Mouse (Mus musculus) central nervous system, embryonic 18 days (tissue): ENCODE results near the gene Sowahc. TPM values are rescaled to one million over a fixed set of nuclear protein-coding genes. Genes with fewer than 3 reads are reported as not detected.

ENCODE experiments used
- polyA plus RNA-seq: library from polyadenylated mRNA; depleted of rRNA; stranded (reverse); fragments of >200 nt; gene quantifications from 2 replicates; pipeline ENCODE4 v1.2.3, GENCODE M21; 2012; rRNA removed

Sowahc gene
- 9.6 and 9.8 TPM in 2 replicates for polyA plus RNA-seq

GRCm38 (mm10) chr10:59221473-59222270 lies at the start of gene Sowahc, which contains the start of gene Sept10:
Gene Sowahc (plus strand): TSS chr10:59221953.
Gene Sept10 (minus strand): TSS chr10:59221847.

Other genes starting within 250 kb of the Sowahc start
- gene Sept10, start 106 bp upstream of the Sowahc start, polyA plus RNA-seq, result 17.0 and 17.1 TPM in 2 replicates
- gene P4ha1, start 101.3 kb downstream of the Sowahc start, polyA plus RNA-seq, result 20.1 and 23.4 TPM in 2 replicates
- gene Gm10273, start 173.7 kb downstream of the Sowahc start, polyA plus RNA-seq, result 6.8 and 7.6 TPM in 2 replicates
- not detected in 2 replicates for gene Pla2g12b, start 181.7 kb downstream of the Sowahc start, polyA plus RNA-seq
- 0.19 and 0.32 TPM in 2 replicates for gene Oit3, start 219.8 kb downstream of the Sowahc start, polyA plus RNA-seq